Mouse (Mus musculus) layer of hippocampus, postnatal 25 days (tissue): ENCODE results near the gene Ccl1. TPM values are rescaled to one million over a fixed set of nuclear protein-coding genes. Genes with fewer than 3 reads are reported as not detected.

Source experiments
- DNase-seq, 2 experiments: peaks; one replicate each; pipeline ENCODE4 v3.0.0; 2022; ENCODE audit warnings: mixed read lengths in 2 of 2, low spot score in 1 of 2; ENCODE audit errors: extremely low spot score in 1 of 2
- total RNA-seq, 2 experiments: library from RNA; stranded (reverse); gene quantifications; 2 replicates each; pipeline ENCODE4 v1.2.3; 2021

Ccl1 gene
- total RNA-seq, 2 experiments from 2014 or later = not detected

DNA sequence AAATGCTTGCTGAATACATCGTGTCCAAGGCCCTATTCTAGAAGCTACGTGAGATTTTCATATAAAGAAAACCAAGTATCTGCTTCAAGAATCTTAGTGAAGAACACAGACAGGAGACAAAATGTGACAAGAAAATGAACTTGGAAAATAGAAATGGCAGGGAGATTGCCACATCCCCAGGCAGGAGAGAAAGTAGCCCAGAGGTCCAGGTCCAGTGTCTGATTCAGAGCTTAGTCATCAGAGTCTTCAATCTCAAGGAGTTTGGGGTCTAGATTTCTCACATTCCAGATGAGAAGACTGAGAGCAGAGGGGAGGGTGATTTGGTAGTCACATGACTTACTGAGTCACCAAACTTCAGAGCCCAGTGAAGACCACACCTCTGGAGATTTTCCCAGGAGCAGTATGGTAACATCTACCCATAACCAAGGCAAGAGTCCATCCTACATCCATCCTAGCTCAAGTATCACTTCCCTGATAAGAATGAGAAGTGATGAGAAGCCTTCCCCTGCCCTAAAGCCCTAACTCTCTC is 98.5 kb downstream of the Ccl1 start:
- no peak for DNase-seq

- DNase-seq = no peak
Measured at GRCm38 (mm10) chr11:82205221-82205620, 100.3 kb downstream of the Ccl1 start.

GRCm38 (mm10) chr11:82203706-82204105 is 101.8 kb downstream of the Ccl1 start:
- DNase-seq = no peak

- DNase-seq = no peak
Measured at GRCm38 (mm10) chr11:82197774-82198173, 107.7 kb downstream of the Ccl1 start.

- DNase-seq = no peak
Measured at GRCm38 (mm10) chr11:82194980-82195379, 110.5 kb downstream of the Ccl1 start.

- DNase-seq = no peak
Measured at GRCm38 (mm10) chr11:82193826-82194225, 111.7 kb downstream of the Ccl1 start.

GRCm38 (mm10) chr11:82189782-82190563 is 115.5 kb downstream of the Ccl1 start:
- DNase-seq = no peak

DNA sequence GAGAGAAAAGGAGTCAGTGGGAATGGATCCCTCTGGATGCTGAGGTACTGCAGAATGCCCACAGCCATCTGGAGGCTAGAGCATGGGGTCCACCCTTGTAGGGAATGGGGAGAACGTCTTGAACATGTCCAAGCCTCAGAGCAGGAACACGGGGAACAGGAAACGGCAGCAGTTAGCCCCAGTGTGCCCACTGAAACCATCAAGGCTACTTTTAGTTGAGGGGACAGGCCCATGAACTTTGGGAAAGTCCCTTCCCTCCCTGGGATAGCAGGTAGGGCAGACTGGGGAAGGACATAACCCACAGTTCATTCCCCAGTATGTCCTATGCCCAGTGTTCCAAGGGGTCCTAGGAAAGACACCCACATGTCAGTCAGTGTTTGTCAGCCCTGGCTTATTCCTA is 119.8 kb downstream of the Ccl1 start:
- DNase-seq = no peak

DNA sequence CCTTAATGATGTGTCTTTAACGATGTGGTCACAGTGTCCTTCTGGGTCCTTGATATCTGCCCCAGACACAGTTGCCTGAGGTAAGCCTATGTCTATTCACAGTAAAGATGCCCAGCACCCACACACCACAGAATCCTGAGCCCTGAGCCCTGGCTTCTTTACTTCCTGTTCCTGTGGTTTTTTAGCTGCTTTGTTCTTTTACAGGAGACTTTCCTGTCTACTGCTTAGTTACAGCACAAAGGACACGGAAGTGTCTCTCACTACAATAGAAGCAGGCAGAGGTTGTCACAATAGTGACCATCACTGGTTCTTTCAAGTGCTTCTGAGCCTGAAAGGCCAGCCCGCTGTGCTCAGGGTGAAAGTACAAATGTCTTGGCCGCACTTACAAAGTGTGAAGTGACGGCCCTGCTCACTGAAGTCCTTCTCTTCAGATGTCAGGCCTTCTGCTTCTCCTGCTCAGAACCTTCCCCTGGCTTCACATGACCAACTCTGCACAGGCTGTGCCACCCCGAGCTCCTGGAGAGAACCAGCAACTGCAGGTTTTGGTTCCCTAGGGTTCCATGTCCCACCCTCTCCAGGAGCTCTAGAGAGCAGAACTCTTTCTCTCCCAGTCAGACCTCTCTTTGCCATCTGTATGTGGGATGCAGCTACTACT is 122.1 kb downstream of the Ccl1 start:
- DNase-seq = no peak

DNA sequence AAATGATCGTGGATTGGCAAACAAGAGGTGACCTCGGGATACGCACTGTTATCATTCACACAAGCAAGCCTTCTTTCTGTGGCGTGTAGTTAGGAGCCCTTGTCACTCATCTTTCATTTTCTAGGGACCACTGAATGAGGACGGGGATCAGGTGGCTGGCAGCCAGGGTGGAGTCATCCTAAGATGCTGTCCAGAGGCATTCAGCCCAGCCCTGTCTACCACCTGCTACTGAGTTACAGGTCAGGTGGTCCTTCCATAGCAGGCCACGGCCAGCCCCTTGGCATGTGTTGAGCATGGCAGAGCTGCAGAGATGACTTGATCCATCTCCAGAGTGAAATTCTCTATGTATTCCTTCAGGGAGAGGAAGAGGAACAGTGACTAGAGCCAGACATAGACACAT is 123.1 kb downstream of the Ccl1 start:
- DNase-seq = no peak

DNA sequence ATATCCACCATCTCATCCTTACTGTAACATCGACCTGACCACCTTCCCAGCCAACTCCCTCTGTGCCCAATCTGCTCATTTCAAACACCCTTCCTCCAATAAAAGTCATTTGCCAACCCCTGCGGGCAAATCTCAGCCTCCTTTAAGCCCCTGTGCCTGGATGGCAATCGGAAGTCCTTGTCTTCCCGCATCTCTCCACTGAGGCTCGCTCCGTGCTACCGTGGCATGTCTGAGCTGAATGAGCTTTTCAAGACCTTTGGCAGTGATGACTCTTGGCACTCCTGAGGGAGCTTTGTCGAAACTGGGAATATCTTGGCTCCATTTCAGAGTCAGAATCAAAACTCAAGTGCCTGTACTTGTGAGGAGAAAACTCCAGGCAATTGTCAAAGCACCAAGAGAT is 124.2 kb downstream of the Ccl1 start:
- DNase-seq = no peak

- DNase-seq = no peak
Measured at GRCm38 (mm10) chr11:82178161-82178560, 127.3 kb downstream of the Ccl1 start.

GRCm38 (mm10) chr11:82177711-82178110 is 127.8 kb downstream of the Ccl1 start:
- DNase-seq = peak in 1 of 2 experiments; percentile 49

DNA sequence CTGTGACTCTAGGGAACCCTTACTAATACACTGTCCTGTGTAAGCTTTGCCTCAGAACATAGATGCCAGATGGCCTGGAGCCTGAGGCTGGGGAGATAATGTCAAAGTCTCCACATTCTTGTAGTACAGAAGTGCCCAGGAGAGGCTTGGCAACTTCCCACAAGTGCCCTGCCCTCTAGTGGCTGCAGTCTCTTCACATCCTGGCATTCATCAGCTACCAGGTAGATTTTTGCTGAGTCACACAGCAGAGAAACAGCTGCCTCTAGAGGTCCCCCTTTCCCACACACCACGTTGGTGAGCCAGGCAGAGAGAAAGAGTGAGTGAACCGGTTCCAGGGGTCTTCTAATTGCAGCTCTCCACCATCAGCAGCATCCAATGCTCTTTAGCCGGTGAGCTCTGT is 130.7 kb downstream of the Ccl1 start:
- peak in 1 of 2 experiments; percentile 67 for DNase-seq

DNA sequence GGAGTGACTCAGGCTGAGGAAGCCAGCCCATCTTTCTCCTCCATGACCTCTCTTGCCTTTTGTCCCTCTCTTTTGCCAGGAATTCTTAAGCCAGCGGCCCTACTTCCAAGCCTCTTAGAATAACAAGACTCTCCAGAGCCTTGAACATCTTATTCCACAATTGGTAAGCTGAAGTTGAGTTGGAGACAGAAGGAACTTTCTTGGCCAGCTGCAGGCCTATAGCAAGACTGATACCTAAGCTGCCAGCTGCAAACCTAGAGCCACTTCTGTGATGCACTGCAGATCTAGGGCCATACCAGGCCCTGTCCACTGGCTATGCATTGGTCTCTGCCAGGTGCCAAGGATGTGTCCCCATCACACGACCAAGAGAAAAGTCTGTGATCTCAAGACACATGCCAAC is 132.0 kb downstream of the Ccl1 start:
- DNase-seq = no peak

GRCm38 (mm10) chr11:82171316-82172071 is 134.0 kb downstream of the Ccl1 start:
- no peak for DNase-seq

- no peak for DNase-seq
Measured at GRCm38 (mm10) chr11:82169456-82169855, 136.0 kb downstream of the Ccl1 start.

GRCm38 (mm10) chr11:82168308-82168707 is 137.2 kb downstream of the Ccl1 start:
- DNase-seq = no peak

DNA sequence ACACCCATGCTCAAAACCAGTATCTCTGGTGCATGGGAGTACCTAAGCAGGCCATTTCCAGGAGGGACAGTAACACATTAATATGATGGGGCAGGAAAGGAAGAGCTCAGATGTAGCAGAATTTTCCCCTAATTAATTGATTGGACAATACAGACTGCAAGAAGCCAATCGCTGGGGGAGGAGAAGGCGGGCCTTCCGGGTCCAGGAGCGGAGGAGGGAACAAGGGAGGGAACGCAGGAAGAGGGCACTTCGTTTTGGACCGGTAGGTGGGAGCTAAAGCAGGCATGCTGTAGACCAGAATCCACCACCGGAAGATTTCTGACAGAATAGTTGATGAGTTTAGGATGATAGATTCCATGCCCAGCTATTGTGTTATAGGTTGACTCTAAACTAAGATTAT is 142.2 kb downstream of the Ccl1 start:
- no peak for DNase-seq

DNA sequence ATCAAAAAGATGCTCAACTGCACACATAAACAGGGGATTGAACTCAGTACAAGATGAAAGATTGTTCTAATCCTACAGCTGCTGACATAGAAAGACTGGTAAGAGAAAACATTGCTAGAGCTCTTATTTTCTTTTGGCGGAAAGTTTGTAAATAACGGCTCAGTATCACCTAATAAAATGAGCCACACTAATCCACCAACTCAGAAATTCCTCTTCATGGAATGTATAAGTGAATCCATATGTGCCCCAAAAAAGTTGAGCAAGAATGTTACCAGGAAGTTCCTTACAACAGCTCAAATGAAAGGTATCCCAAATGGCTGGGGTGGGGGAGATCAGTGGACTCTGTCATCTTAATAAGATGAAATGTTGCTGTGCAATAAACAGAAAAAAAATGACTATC is 146.4 kb downstream of the Ccl1 start:
- DNase-seq = no peak

DNA sequence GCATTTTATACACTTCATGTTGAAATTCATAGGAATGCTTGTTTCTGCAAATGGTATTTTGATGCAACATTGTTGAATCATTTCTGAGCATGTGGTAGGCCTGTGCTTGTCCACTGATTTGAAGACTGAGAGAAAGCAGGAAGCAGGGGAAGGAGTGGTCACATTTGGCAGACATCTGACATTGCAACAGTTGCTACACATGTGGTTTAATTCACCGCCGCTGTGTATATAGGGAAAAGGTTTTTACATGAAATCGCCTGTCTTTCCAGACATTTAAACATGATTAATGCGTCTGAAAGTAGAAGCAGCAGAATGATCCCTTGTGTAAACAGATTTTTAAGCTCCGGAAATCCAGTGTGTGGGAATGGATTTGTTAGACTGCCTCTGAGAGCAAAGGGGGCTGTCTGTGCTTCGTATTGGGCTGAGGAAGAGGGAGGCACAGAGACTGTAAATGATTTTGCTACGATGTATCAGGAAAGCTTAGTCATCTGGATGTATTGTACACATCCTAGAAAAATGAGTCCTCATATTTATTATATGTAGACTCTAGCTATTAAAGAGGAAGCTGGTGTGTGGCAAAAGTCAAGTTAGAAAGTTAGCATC is 165.9 kb downstream of the Ccl1 start:
- no peak for DNase-seq
